Mouse (Mus musculus) erythroblast, embryonic 14.5 days (primary cell): ENCODE results near the gene Osgin1.

ENCODE experiments used
- GATA1 ChIP-seq: IDR thresholded peaks from 2 replicates; pipeline ENCODE4 v1.6.1; 2012; ENCODE audit warnings: low read length, inconsistent platforms, mixed read lengths
- TAL1 ChIP-seq: IDR thresholded peaks from 3 replicates; pipeline ENCODE4 v1.6.1; 2012; ENCODE audit warnings: low read length, inconsistent platforms, mixed read lengths

GRCm38 (mm10) chr8:119430250-119430649 is 3.7 kb upstream of the Osgin1 start:
- TF ChIP-seq GATA1 (no peak), TAL1 (no peak)
